Comparison of ENCODE assay signal across 8 mouse cellular contexts in the genomic region with DNA sequence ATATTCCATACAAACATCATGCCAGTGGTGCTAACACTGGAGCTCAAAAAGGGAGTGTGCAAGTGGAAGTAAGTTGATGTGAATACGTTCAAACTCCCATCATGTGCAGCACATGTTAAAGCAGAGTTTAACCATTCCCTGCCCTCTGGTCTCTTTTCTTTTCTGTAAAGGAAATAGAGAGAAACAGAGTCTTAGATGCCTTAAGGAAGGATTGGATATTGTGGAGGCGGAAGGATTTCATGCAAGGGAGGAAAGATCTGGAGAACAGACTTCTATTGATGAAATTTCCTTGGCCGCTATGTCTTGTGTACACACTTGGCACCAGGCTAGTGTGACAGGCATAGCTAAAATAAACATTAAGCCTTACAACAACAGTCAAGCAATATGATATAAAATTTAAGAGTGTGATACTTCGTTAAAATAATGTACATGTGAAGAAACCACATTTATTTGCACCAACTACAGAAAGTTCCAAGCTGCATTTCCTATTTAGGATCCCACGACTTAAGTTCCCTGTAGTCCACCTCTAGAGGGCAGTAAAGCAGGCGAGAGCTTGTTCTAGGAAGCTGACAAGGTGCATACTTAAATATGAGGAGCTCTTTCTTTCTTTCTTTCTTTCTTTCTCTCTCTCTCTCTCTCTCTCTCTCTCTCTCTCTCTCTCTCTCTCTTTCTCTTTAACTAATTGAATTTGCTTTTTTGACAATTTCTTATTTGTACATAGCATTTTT.
DNase-seq lines count a peak whose midpoint lies in the region; ATAC-seq lines count a peak whose summit lies in the region.

No protein-coding gene starts in this region.

- H3K4me3 ChIP-seq in neural tube, embryonic 12.5 days = no peak overlapping the region
- no peak overlapping the region for H3K4me3 ChIP-seq in forebrain, embryonic 12.5 days (replicated peaks)

- no peaks in the 10 kb centered on the region for H3K27me3 ChIP-seq in neural tube, embryonic 12.5 days (replicated peaks)
- H3K27me3 ChIP-seq in forebrain, embryonic 12.5 days = no peaks in the 10 kb centered on the region

- WGBS in neural tube, embryonic 12.5 days = 39% methylated on average over 6 of the region's 6 CpGs
- WGBS in forebrain, embryonic 12.5 days = 26% methylated on average over 6 of the region's 6 CpGs

- no peak overlapping the region for H3K9ac ChIP-seq in neural tube, embryonic 12.5 days
- H3K9ac ChIP-seq in forebrain, embryonic 12.5 days = no peak overlapping the region

- H3K27ac ChIP-seq in neural tube, embryonic 12.5 days = no peak overlapping the region
- peak overlapping the region; percentile 59 for H3K27ac ChIP-seq in forebrain, embryonic 12.5 days

- H3K36me3 ChIP-seq in neural tube, embryonic 12.5 days = no peaks in the 10 kb centered on the region
- H3K36me3 ChIP-seq in forebrain, embryonic 12.5 days (replicated peaks) = no peaks in the 10 kb centered on the region

- no peaks in the 10 kb centered on the region for H3K4me1 ChIP-seq in neural tube, embryonic 12.5 days
- H3K4me1 ChIP-seq in forebrain, embryonic 12.5 days = peaks cover 6% of the 10 kb centered on the region

- DNase-seq in heart, postnatal 4 days = peak; percentile 11
- no peak for DNase-seq in heart, adult 9 months (ENCODE audit: low spot score in 2 of 2)
- no peak for DNase-seq in neural tube, embryonic 10.5 days (ENCODE audit: extremely low spot score, low spot score)
- peak; percentile 18 for DNase-seq in right cerebral cortex, postnatal 4 days
- DNase-seq in ovary, postnatal 36 days (ENCODE audit: low spot score) = no peak
- DNase-seq in spleen, adult 12 weeks (ENCODE audit: low spot score) = no peak

- 0 out of 2 replicates have a peak, but pooled peaks have one; percentile 50 for ATAC-seq in neural tube, embryonic 12.5 days (ENCODE audit: low FRiP score, low read depth)
- ATAC-seq in forebrain, embryonic 12.5 days (ENCODE audit: low FRiP score) = peak; percentile 45

- no peak overlapping the region for H3K4me2 ChIP-seq in neural tube, embryonic 12.5 days (replicated peaks)
- no peak overlapping the region for H3K4me2 ChIP-seq in forebrain, embryonic 12.5 days

- no peaks in the 10 kb centered on the region for H3K9me3 ChIP-seq in neural tube, embryonic 12.5 days
- no peaks in the 10 kb centered on the region for H3K9me3 ChIP-seq in forebrain, embryonic 12.5 days

Comparison
In these comparisons a context has a peak if more than half of its experiments do, and no peak if none do; other contexts are left out.
1. DNase-seq: peak in heart, postnatal 4 days (single experiment) and right cerebral cortex, postnatal 4 days (single experiment); none in heart, adult 9 months (0 of 2), neural tube, embryonic 10.5 days (single experiment), ovary, postnatal 36 days (single experiment) and spleen, adult 12 weeks (single experiment).